Mouse (Mus musculus) mesoderm, embryonic 11.5 days (tissue): ENCODE results near the gene Crip2.

ENCODE experiments used
- DNase-seq: peaks from one replicate; pipeline ENCODE4 v3.0.0-alpha.2; 2012; ENCODE audit warnings: low read depth, low spot score

The Crip2 gene

DNA sequence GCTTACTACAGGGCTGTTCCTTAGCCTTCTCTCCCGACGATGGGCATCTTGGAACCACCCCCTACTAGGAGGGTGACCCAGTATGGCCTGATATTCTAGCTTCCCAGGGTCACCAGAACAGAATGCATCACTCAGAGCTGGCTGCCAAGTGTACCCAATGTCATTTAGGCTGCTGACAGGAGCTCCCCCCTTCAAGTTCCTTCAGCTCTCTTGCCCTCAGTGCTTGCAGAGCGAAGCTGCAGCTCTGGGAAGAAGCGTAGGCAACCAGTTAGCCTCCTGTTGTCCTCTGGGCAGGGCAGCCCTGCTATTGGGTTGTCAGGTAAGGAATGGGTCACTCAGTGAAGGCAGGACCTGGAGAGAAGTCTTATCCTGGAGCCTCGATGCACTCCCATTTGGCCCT, 44.9 kb downstream of the Crip2 start:
- DNase-seq: no peak

DNA sequence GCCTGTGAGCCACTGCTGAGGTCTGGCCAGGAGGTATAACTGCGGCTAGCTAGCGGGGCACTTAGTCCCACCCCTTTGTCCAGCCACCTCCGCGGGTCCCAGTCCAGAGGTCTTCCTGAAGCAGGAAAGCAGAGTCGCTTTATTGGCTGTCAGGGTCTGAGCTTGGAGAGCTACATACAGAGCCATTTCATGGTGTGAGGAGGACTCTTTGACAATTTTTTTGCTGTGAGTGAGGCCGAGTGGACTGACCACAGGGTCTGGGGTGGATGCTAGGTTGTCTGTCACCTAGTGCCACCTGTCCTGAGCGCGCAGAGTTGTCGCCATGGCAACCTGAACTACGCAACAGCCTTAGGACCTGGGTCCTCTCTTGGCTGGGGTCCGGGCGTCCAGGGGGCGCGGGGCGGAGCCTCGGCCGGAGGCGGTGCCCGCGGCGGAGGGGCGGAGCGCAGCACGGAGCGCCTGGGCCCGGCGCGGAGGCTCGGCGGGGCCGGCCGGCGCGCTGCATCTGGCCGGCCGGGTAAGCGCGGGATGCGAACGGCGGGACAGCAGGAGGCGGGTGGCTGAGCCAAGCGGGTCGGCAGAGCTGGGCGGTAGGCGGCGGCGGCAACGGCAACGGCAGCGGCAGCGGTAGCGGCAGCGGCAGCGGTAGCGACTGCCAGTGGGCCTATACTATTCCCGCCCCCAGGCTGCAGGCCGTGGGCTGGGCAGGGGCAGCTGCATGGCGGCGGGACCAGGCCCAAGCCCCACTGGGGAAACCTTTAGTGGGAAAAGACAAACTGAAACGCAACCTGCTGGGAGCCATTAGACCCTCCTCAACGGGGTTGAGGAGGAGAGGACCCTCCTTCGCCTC, 45.6 kb downstream of the Crip2 start, which contains the start of gene Tmem121:
Gene Tmem121, plus strand, starts transcription at position 489 of the 850 bp plus-strand sequence.
- peak; percentile 50 for DNase-seq

DNA sequence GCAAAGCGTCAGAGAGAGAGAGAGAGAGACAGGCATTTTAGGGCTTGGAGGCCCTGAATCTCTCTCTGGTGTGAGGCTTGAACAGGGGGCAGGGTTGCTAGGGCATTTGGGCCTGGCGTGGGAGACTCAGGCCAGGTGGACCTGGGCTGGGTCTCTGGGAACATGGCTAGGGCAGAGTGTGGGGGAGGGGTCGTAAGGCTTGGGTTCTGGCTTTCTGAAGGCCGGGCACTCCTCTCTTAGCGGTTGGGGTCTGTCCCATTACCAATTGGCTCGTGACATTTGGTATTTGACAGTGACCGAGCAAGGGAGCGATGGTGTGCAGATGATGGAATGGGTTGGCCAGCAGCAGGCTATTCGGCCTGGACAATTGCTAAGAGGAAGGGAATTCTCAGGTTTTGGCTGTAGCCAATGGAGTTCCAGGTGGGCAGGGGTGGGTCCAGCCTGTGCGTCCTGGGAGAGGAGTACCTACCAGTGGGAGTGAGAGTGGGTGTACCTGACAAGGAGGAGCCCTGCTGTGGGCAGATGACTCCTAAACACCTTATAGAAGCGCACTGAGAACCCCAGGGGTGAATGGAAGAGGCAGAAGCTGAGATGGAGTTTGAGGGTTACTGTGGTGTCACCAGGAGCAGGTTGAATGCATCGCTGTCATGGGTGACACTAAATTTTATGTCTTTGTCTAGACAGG, 46.4 kb downstream of the Crip2 start:
- DNase-seq: no peak

DNA sequence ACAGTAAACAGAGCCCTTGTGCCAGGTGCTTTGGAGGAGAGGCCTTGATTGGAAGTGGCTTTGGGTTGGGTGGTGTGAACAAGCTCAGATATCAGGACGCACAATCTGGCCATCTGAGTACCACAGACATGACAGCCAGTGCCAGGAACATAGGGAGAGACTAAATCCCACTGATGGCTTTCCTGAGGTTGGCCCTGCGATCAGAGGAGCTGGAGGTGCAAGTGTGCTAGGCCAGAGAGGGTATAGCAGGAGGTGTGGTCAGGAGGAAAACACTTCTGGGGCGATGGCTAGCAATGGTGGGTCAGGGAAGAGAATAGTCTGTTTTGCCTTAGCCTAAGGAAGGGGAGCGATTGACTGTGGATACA, 47.0 kb downstream of the Crip2 start:
- no peak for DNase-seq

DNA sequence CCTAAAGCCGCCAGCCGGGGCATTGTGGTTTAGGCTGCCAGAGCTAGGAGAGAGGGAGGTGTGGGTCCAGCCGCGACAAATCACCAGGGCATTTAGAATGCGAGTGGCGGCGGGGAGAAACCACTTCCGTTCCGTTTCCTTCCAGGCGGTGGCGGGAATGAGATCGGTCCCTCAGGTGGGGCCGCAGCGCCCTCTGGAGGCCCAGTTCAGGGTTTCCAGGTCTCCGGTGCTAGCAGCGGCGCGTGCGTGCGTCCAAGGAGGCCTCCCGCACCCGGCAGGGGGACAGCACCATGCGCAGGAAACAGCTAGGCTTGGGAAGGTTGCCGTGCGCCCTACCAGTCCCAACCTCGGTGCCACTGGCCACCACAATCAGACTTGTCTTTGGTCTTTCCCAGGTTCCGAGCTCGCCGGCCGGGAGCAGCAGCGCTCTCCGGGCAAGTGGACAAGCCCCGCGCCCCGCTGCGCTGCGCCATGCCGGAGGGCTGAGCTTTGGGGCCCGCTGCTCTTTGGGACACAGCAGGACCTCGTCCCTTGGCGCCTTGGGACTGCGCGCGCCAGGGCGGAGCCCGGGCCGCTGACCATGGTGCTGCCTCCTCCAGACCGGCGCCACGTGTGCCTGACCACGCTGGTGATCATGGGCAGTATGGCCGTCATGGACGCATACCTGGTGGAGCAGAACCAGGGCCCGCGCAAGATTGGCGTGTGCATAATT, 47.7 kb downstream of the Crip2 start:
- DNase-seq: peak; percentile 90

DNA sequence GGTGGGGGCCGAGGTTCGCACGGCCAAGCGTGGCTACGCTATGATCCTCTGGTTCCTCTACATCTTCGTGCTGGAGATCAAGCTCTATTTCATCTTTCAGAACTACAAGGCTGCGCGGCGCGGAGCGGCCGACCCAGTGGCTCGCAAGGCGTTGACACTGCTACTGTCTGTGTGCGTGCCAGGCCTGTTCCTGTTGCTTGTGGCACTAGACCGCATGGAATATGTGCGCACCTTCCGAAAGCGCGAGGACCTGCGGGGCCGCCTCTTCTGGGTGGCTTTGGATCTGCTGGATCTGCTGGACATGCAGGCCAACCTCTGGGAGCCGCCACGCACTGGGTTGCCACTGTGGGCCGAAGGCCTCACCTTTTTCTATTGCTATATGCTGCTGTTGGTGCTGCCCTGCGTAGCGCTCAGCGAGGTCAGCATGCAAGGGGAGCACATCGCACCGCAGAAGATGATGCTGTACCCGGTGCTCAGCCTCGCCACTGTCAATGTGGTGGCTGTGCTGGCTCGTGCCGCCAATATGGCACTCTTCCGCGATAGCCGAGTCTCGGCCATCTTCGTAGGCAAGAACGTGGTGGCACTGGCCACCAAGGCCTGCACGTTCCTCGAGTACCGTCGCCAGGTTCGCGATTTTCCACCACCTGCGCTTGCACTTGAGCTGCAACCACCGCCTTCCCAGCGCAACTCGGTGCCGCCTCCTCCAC, 48.5 kb downstream of the Crip2 start:
- no peak for DNase-seq

DNA sequence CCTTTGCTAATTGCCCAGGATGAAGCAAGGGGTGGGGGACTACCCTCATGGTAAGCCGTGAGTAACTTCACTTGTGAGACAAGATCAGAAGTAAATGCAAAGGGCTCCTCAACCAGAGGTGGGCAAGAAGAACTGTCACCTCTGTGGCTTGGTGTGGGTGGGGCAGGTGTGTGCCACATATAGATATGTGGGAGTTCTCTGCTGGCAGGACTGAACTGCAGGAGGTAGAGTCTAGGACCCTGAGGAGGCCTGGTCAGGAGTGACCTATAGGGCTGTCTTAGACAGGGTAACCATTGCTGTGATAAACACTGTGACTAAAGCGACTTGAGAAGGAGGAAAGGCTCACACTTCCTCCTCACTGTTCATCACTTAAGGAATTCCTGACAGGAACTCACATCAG, 53.4 kb downstream of the Crip2 start:
- DNase-seq: no peak
